Mouse (Mus musculus): Measurements from ENCODE around the gene Fam114a1. TPM values are rescaled to one million over a fixed set of nuclear protein-coding genes. Genes with fewer than 3 reads are reported as not detected.

Fam114a1 gene
- 10 to 100 TPM; 12.1 to 14.2 TPM for total RNA-seq (2023)

DNA sequence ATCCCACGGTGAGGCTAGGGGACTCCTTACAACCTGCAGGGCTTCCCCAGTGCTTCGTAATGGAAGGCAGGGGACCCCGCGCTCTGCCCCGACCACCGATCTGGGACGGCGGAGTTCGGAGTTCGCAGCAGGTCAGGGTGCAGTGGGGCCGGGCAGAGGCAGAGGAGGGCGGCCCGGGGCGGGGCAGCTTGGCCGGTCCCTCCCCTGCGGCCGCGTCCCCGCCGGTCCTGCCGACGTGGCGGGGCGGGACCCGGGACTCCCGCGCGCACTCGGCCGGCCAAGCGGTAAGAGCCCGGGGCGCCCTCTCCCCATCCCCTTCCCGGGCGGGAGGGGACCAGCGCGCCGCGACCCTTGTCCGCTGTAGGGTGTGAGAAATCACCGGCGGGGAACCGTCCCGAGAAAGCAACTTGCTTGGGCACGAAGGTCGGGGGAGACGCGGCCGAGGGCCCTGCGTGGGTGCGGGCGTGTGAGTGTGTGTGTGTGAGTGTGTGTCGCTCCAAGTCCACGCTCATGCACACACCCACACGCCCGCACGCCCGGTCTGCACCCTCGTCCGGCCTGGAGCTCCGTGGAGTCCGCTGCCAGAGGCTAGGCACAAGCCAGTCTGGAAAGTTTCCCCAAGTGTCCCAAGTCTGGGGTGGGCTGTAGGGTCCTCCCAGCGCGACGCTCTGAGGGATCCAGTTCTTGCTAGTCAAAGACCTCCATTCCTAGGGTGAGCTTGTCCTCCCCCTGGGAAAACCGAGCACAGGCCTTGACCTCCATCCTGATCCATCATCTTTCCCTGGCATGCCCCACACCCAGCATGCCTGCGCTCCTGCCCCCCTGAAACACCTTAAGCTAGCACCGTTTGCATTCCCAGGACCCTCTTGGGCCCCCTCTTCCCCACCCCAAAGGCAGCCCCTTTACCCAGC, at the start of gene Fam114a1:
Gene Fam114a1 (plus strand): TSS at position 211 of the 911 bp plus-strand sequence.

DNA sequence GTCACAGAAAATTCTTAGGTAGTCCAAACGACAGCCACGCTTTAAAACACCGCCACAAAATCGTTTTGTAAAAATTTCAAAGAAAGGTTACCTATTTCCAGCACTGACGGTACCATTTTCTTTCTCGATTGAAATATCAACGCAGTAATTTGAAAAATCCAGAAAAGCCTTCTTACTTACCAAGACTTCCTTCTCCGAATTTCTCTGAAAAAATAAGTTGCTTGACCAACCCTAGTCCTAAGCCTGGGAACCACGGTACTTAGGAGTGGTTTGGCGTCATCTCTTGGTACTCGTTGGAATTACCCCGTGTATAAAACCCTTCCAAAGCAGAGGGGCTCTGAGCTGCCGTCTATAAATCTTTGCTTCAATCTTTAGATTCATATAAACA, 10.0 kb upstream of the Fam114a1 start, which contains the start of gene Tlr6:
Gene Tlr6 (minus strand): TSS at position 255 of the 388 bp plus-strand sequence.

Other genes starting within 250 kb of the Fam114a1 start
- gene Klf3, start 166.7 kb upstream of the Fam114a1 start, total RNA-seq (2023): 100 to 1,000 TPM; 103 TPM
- gene Tlr1, start 36.5 kb upstream of the Fam114a1 start, total RNA-seq (2023): 1 to 10 TPM; 6.2 to 8.8 TPM
- gene Tlr6, start 10.0 kb upstream of the Fam114a1 start, total RNA-seq (2023): 10 to 100 TPM; 19.7 to 21.5 TPM
- gene Tmem156, start 122.1 kb downstream of the Fam114a1 start, total RNA-seq (2023): 10 to 100 TPM; 31.7 to 40.7 TPM
- gene Klhl5, start 137.5 kb downstream of the Fam114a1 start, total RNA-seq (2023): 10 to 100 TPM; 47.8 to 48.1 TPM
- under 1 TPM; 0.49 to 0.51 TPM for gene Wdr19, start 229.6 kb downstream of the Fam114a1 start, total RNA-seq (2023)